Mouse (Mus musculus) neural tube, embryonic 11.5 days (tissue): Measurements from ENCODE around the gene Slc13a4. TPM values are rescaled to one million over a fixed set of nuclear protein-coding genes. Genes with fewer than 3 reads are reported as not detected.

Source experiments
- ATAC-seq: fragments of 200-750 bp; cut with Nextera tagmentation; 2 replicates; pipeline ENCODE4 v1.8.0; 2017; ENCODE audit warnings: moderate number of reproducible peaks, mild to moderate bottlenecking, moderate TSS enrichment, moderate library complexity; ENCODE audit not compliant: insufficient read depth, low FRiP score, low TSS enrichment
- DNase-seq: peaks from one replicate; pipeline ENCODE4 v3.0.0-alpha.2; 2015; ENCODE audit warnings: low spot score
- H3K27ac ChIP-seq: fragments of 300-500 bp; sonication (generic); 2 replicates; pipeline ENCODE4 v1.5.1; 2014; ENCODE audit warnings: low read depth, mild to moderate bottlenecking, low read length
- H3K27me3 ChIP-seq: fragments of 300-500 bp; sonication (generic); 2 replicates; pipeline ENCODE4 v1.6.1; 2014; ENCODE audit warnings: mild to moderate bottlenecking, low read length, mixed read lengths; ENCODE audit not compliant: control insufficient read depth, insufficient read depth
- H3K36me3 ChIP-seq: fragments of 300-500 bp; sonication (generic); 2 replicates; pipeline ENCODE4 v1.6.1; 2014; ENCODE audit warnings: mild to moderate bottlenecking, low read length, moderate library complexity, mixed read lengths; ENCODE audit not compliant: control insufficient read depth, insufficient read depth
- H3K4me1 ChIP-seq: fragments of 300-500 bp; sonication (generic); 2 replicates; pipeline ENCODE4 v1.6.1; 2014; ENCODE audit warnings: low read length, mixed read lengths; ENCODE audit not compliant: control insufficient read depth, insufficient read depth
- H3K4me2 ChIP-seq: fragments of 300-500 bp; sonication (generic); 2 replicates; pipeline ENCODE4 v1.6.1; 2014; ENCODE audit warnings: low read depth, mild to moderate bottlenecking, moderate library complexity
- H3K4me3 ChIP-seq: fragments of 300-500 bp; sonication (generic); 2 replicates; pipeline ENCODE4 v1.5.1; 2014; ENCODE audit warnings: low read depth, low read length
- H3K9ac ChIP-seq: fragments of 300-500 bp; sonication (generic); 2 replicates; pipeline ENCODE4 v1.6.1; 2014; ENCODE audit warnings: mild to moderate bottlenecking, low read length
- H3K9me3 ChIP-seq: fragments of 300-500 bp; sonication (generic); 2 replicates; pipeline ENCODE4 v1.6.1; 2016; ENCODE audit warnings: low read length; ENCODE audit not compliant: control insufficient read depth
- WGBS: fragments of 180-500 bp; shearing (Covaris S2); extraction: QIAGEN DNeasy Blood & Tissue Kit; methylation state at CpG from one replicate; pipeline ENCODE4 v1.1.7; 2014; 5-methylcytosine and 5-hydroxymethylcytosine counted together
- polyA plus RNA-seq: library from polyadenylated mRNA; unstranded; fragments of >200 nt; fragmentation: Nextera tagmentation; extraction: Ambion mirVana; gene quantifications from 2 replicates; pipeline ENCODE4 v1.2.1, GENCODE M21; 2014

Gene Slc13a4
- polyA plus RNA-seq, 1 experiment from 2014 or later, result 0.15 TPM

DNA sequence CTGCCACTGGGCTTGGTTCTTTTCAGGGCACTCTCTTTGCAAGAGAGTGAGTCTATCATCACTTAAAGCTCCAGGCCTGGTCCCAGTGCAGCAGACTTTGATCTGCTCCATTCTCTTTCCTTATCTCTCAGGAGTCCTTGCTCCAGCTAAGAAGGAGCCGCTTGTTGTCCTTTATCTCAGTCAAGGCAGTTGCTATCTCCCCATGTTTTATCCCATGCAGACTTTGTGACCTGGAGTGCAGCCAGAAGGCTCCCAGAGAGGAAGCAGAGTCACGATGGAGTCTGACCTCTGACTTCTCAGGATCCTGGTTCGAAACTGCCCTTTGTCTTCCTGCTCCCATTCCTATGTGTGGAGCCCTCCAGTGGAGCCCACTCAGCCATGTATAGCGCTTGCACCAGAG is 13.2 kb upstream of the Slc13a4 start:
- Histone ChIP-seq H3K27ac (no peak overlapping the region), H3K4me3 (no peak overlapping the region), H3K4me1 (no peaks in the 10 kb centered on the region), H3K27me3 (no peaks in the 10 kb centered on the region), H3K36me3 (no peaks in the 10 kb centered on the region), H3K9ac (no peak overlapping the region), H3K4me2 (no peak overlapping the region), H3K9me3 (no peaks in the 10 kb centered on the region)
- 81% methylated on average over 4 of the region's 4 CpGs for WGBS
- no peak for DNase-seq
- ATAC-seq, result no peak

- H3K4me2 ChIP-seq, result no peak overlapping the region
- H3K9ac ChIP-seq, result no peak overlapping the region
- H3K27me3 ChIP-seq, result no peaks in the 10 kb centered on the region
- no peaks in the 10 kb centered on the region for H3K9me3 ChIP-seq
- no peaks in the 10 kb centered on the region for H3K36me3 ChIP-seq
- no peak overlapping the region for H3K27ac ChIP-seq
- no peak for ATAC-seq
- H3K4me3 ChIP-seq, result no peak overlapping the region
- no peak for DNase-seq
- H3K4me1 ChIP-seq, result no peaks in the 10 kb centered on the region
- 80% methylated on average over 6 of the region's 6 CpGs for WGBS
Observed at GRCm38 (mm10) chr6:35319850-35320249, 11.9 kb upstream of the Slc13a4 start.

DNA sequence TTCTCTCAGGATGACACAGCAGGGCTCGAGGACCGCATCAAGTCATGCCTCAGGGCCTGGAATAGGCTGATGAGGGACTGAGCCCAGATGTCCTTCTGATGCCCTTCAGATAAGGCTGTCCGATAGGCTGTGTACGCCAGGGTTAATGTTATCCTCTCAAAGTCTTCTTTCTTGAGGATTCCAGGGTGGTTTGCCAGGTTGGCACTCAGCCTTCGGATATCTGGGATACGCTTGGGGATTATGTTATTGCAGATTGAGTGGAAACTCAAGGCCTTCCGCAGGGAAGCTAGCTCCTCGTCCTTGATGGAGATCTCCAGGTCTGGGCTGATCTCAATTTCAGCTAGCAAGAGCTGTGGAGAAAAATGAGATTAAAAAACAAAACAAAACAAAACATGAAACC is 5.6 kb upstream of the Slc13a4 start:
- no peak for DNase-seq
- H3K9me3 ChIP-seq, result no peaks in the 10 kb centered on the region
- no peaks in the 10 kb centered on the region for H3K36me3 ChIP-seq
- no peak overlapping the region for H3K9ac ChIP-seq
- no peak overlapping the region for H3K4me3 ChIP-seq
- H3K27me3 ChIP-seq, result no peaks in the 10 kb centered on the region
- H3K4me1 ChIP-seq, result no peaks in the 10 kb centered on the region
- no peak overlapping the region for H3K27ac ChIP-seq
- WGBS, result 94% methylated on average over 8 of the region's 8 CpGs
- no peak overlapping the region for H3K4me2 ChIP-seq
- no peak for ATAC-seq

DNA sequence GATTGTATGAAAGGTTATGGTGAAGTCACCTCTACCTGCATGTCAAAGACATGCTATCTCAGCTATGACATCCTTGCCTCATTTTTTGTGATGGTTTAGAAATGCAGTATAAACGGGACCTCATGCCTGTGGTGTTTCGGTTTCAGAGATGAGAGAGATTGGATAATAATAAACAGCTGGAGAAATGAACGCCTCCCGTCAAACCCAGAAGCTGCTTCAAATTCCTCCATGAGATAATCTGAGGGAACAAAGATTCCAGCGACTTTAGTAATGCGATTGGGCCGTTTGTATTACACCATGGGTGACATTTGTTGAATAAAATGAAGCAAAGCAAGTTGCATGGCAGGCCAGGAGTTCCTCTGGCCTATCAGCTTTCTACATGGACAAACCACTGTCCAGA is 1.5 kb upstream of the Slc13a4 start:
- H3K4me2 ChIP-seq, result no peak overlapping the region
- H3K4me3 ChIP-seq, result no peak overlapping the region
- no peak for DNase-seq
- H3K36me3 ChIP-seq, result no peaks in the 10 kb centered on the region
- no peaks in the 10 kb centered on the region for H3K9me3 ChIP-seq
- no peak overlapping the region for H3K9ac ChIP-seq
- H3K4me1 ChIP-seq, result no peaks in the 10 kb centered on the region
- no peaks in the 10 kb centered on the region for H3K27me3 ChIP-seq
- no peak for ATAC-seq
- no peak overlapping the region for H3K27ac ChIP-seq
- WGBS, result 87% methylated on average over 7 of the region's 7 CpGs

GRCm38 (mm10) chr6:35307136-35307535 is 795 bp downstream of the Slc13a4 start:
- Histone ChIP-seq H3K4me2 (no peak overlapping the region), H3K27me3 (no peaks in the 10 kb centered on the region), H3K36me3 (no peaks in the 10 kb centered on the region), H3K4me3 (no peak overlapping the region), H3K9me3 (no peaks in the 10 kb centered on the region), H3K9ac (no peak overlapping the region), H3K27ac (no peak overlapping the region), H3K4me1 (no peaks in the 10 kb centered on the region)
- no peak for DNase-seq
- WGBS, result 89% methylated on average over 13 of the region's 13 CpGs
- ATAC-seq, result no peak

DNA sequence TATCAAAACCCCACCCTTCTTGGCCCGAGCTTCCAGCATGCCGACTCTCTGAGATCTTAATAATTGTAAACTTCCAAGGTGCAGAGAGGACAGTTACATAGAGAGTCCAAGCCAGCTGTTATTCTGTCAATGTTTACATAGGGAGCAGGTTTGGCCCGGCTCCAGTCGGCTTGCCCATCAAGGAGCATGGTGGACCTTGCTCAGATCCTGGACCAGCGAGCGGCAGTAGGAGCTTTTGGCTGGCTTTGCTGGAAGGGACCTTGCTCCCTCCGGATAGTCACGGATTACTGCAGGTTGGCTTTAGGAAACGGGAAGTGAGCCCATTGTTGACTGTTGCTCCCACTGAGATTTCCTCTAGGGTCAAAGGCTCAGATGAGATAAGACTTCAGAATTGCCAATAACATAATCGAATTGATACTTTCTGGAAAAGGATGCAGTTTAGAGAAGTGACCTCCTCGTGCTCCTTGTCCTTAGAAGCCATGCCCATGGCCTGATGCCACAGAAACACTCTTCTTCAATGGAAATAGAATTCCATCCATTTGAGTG is 4.5 kb downstream of the Slc13a4 start:
- 86% methylated on average over 11 of the region's 11 CpGs for WGBS

DNA sequence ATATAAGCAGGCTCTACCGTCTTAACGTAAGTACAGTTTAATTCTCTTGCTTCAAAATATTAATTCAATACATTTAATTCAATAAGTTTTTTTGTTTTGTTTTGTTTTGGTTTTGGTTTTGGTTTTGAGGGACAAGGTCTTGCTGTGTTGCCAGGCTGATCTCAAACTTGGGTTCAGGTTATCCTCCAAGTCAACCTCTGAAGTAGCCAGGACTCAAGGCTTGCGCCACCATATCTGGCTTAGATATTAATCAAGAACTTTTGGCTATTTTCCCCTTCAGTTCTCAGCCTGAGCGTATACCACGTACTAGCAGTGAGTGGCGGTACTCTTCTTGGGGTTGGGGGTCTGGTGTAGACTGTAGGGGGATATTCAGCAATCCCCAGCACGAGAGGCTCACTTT is 5.3 kb downstream of the Slc13a4 start:
- H3K9ac ChIP-seq, result no peak overlapping the region
- 92% methylated on average over 7 of the region's 7 CpGs for WGBS
- DNase-seq, result no peak
- no peaks in the 10 kb centered on the region for H3K36me3 ChIP-seq
- no peak for ATAC-seq
- H3K4me2 ChIP-seq, result no peak overlapping the region
- H3K4me3 ChIP-seq, result no peak overlapping the region
- H3K27me3 ChIP-seq, result no peaks in the 10 kb centered on the region
- H3K27ac ChIP-seq, result no peak overlapping the region
- no peaks in the 10 kb centered on the region for H3K9me3 ChIP-seq
- H3K4me1 ChIP-seq, result no peaks in the 10 kb centered on the region

More for the DNA sequence above, 4.5 kb downstream of the Slc13a4 start:
- no peak for DNase-seq
- Histone ChIP-seq H3K9ac (no peak overlapping the region), H3K27me3 (no peaks in the 10 kb centered on the region), H3K4me2 (no peak overlapping the region), H3K27ac (no peak overlapping the region), H3K4me3 (no peak overlapping the region), H3K36me3 (no peaks in the 10 kb centered on the region), H3K4me1 (no peaks in the 10 kb centered on the region), H3K9me3 (no peaks in the 10 kb centered on the region)
- ATAC-seq, result no peak

DNA sequence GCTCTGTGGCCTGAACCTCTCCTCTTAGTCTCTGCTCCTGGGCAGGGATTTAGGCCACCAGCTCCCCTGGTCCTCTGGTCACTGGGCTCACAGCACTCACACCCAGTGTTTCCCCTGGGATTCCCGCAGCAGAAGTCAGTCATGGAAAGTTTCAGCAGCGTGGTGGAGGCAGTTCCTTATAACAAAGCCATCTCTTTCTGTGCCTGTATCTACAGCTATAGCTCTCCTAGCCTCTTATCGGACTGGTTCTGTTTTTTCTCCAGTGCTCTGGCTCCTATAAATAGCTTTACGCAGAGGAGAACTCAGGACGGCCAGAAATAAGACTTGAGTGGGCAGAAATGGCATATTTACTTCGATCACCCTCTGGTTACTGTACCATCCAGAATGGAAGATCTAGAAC is 9.6 kb downstream of the Slc13a4 start:
- ATAC-seq, result no peak
- no peak for DNase-seq

GRCm38 (mm10) chr6:35297516-35298227 is 10.3 kb downstream of the Slc13a4 start:
- no peak overlapping the region for H3K4me3 ChIP-seq
- no peak overlapping the region for H3K9ac ChIP-seq
- H3K9me3 ChIP-seq, result no peaks in the 10 kb centered on the region
- ATAC-seq (no peak), DNase-seq (no peak)
- no peak overlapping the region for H3K27ac ChIP-seq
- WGBS, result 93% methylated on average over 7 of the region's 7 CpGs
- H3K27me3 ChIP-seq, result no peaks in the 10 kb centered on the region
- no peaks in the 10 kb centered on the region for H3K4me1 ChIP-seq
- no peaks in the 10 kb centered on the region for H3K36me3 ChIP-seq
- no peak overlapping the region for H3K4me2 ChIP-seq

More for the DNA sequence above, 9.6 kb downstream of the Slc13a4 start:
- no peaks in the 10 kb centered on the region for H3K36me3 ChIP-seq
- H3K9ac ChIP-seq, result no peak overlapping the region
- H3K4me1 ChIP-seq, result no peaks in the 10 kb centered on the region
- H3K27ac ChIP-seq, result no peak overlapping the region
- no peak overlapping the region for H3K4me3 ChIP-seq
- no peaks in the 10 kb centered on the region for H3K27me3 ChIP-seq
- H3K9me3 ChIP-seq, result no peaks in the 10 kb centered on the region
- 91% methylated on average over 6 of the region's 6 CpGs for whole genome bisulfite sequencing
- H3K4me2 ChIP-seq, result no peak overlapping the region
